Mouse (Mus musculus) duodenum, adult 2 months (tissue): Measurements from ENCODE around the gene Avpr2. TPM values are rescaled to one million over a fixed set of nuclear protein-coding genes. Genes with fewer than 3 reads are reported as not detected.

ENCODE experiments used
- polyA plus RNA-seq: library from polyadenylated mRNA; depleted of rRNA; stranded (reverse); fragments of >200 nt; gene quantifications from 2 replicates; pipeline ENCODE4 v1.2.3, GENCODE M21; 2012; ENCODE audit warnings: low replicate concordance; rRNA removed

The Avpr2 gene
- polyA plus RNA-seq = 0.12 TPM in 1 of 2 replicates, not detected in the other

GRCm38 (mm10) chrX:73891551-73892152 lies at the start of gene Avpr2:
Gene Avpr2 (plus strand): TSS chrX:73892102.

GRCm38 (mm10) chrX:73895719-73896118 lies 3.8 kb downstream of the Avpr2 start, which contains the start of gene L1cam:
Gene L1cam (minus strand): TSS chrX:73896105.

DNA sequence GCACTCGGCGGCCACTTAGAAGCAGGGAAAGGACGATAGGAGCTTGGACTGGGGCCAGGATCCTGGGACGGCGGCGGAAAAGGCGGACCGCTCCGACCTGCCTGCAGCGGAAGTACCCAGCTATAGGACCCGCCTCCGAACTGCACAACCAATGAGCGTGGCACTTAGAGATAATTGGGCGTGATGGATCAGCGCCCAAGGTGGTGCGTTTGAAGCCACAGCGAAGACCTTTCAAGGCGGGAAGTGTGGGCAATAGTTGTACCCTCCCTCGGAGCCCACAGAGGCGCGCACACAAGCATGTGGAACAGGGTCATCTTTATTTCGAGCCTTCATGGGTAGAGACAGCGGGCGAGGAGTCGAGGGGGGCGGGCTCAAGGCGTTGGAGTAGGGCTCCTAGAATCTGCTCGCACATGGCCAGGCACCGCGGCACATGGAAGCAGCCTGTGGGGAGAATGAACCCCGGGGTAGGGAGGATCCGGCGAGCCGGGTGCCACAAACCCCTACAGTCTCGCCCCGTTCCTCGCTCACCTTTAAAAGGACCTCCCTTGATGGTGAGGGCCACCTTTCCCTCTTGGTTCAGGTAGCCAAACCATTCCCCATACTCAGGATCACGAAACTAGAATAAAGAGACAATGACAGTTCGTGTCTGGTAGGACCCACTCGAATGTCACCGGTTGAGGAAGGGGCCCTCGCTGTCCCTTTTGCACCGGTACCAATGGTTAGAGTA lies 30.1 kb downstream of the Avpr2 start, which contains the start of the genes Arhgap4 and Naa10:
TSS of gene Arhgap4 (minus strand) at position 48 of the 727 bp plus-strand sequence.
TSS of gene Naa10 (minus strand) at position 122 of the 727 bp plus-strand sequence.

DNA sequence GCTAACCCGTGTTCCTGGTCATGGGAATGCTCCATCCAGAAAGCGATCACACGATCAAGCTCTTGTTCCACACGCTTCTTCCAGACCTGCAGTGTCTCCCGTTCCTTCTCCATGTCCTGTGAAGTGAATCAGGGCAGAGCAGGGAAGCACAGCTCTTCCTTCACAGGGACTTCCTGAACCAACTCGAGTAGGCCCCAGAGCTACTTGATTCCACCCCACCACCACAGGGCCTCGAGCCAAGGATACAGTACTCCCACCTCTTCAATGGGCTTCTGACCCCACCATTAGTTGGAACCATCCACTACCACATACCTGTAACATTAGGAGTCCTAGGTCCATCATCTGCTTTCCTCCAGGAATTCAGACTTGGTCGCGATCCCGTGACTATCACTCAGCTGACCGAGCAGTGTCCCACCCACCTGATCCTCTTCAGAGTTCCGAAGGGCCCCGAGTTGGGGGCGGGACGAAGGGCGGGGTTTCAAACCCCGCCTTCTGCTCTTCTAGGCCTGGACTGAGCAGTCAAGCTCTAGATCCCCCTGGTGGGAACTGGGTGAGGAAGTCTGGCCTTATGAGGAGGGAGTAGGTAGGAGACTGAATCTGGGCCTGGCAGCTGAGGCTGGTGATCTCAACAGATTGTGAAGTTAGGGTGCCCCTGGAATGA lies 38.6 kb downstream of the Avpr2 start, which contains the start of gene Renbp:
TSS of gene Renbp (minus strand) at position 449 of the 661 bp plus-strand sequence.

Other genes starting within 250 kb of the Avpr2 start
- gene Pnck, start 232.0 kb upstream of the Avpr2 start, polyA plus RNA-seq = 5.9 and 6.7 TPM in 2 replicates
- 267 and 893 TPM in 2 replicates for gene Slc6a8, start 219.0 kb upstream of the Avpr2 start, polyA plus RNA-seq
- gene Bcap31, start 175.9 kb upstream of the Avpr2 start, polyA plus RNA-seq = 20.5 and 29.9 TPM in 2 replicates
- gene Abcd1, start 175.5 kb upstream of the Avpr2 start, polyA plus RNA-seq = 59.1 and 133 TPM in 2 replicates
- gene Plxnb3, start 135.0 kb upstream of the Avpr2 start, polyA plus RNA-seq = 0.17 and 0.67 TPM in 2 replicates
- gene Srpk3, start 117.7 kb upstream of the Avpr2 start, polyA plus RNA-seq = 3.5 and 6.0 TPM in 2 replicates
- 111 and 121 TPM in 2 replicates for gene Idh3g, start 105.2 kb upstream of the Avpr2 start, polyA plus RNA-seq
- 251 and 470 TPM in 2 replicates for gene Ssr4, start 105.1 kb upstream of the Avpr2 start, polyA plus RNA-seq
- gene Pdzd4, start 67.1 kb upstream of the Avpr2 start, polyA plus RNA-seq = 0.61 and 0.63 TPM in 2 replicates
- gene L1cam, start 4.0 kb downstream of the Avpr2 start, polyA plus RNA-seq = 8.4 and 14.6 TPM in 2 replicates
- 13.0 and 26.2 TPM in 2 replicates for gene Arhgap4, start 29.8 kb downstream of the Avpr2 start, polyA plus RNA-seq
- gene Naa10, start 29.8 kb downstream of the Avpr2 start, polyA plus RNA-seq = 45.3 and 49.0 TPM in 2 replicates
- 1.5 and 1.6 TPM in 2 replicates for gene Renbp, start 38.7 kb downstream of the Avpr2 start, polyA plus RNA-seq
- gene Hcfc1, start 74.3 kb downstream of the Avpr2 start, polyA plus RNA-seq = 32.2 and 81.2 TPM in 2 replicates
- 62.8 and 156 TPM in 2 replicates for gene Irak1, start 131.8 kb downstream of the Avpr2 start, polyA plus RNA-seq
- gene Opn1mw, start 235.4 kb downstream of the Avpr2 start, polyA plus RNA-seq = not detected in 2 replicates
- 1.9 and 2.2 TPM in 2 replicates for gene Mecp2, start 243.3 kb downstream of the Avpr2 start, polyA plus RNA-seq